Mouse (Mus musculus): Measurements from ENCODE around the gene Tiprl. TPM values are rescaled to one million over a fixed set of nuclear protein-coding genes. Genes with fewer than 3 reads are reported as not detected.

The Tiprl gene
- polyA plus RNA-seq, 1 experiment from 2014 or later = 86.7 TPM

- H3K27me3 ChIP-seq (ENCODE audit: control insufficient read depth, insufficient read depth, low read length) = no peaks in the 10 kb centered on the region
- no peak for ATAC-seq (ENCODE audit: insufficient number of reproducible peaks, insufficient read depth, low FRiP score, low read depth)
- H3K36me3 ChIP-seq (ENCODE audit: control insufficient read depth, insufficient read depth, low read length) = no peaks in the 10 kb centered on the region
- no peak overlapping the region for H3K4me2 ChIP-seq (replicated peaks; ENCODE audit: low read depth, low read length)
- H3K4me3 ChIP-seq (ENCODE audit: low read depth, low read length) = no peak overlapping the region
- no peak overlapping the region for H3K9ac ChIP-seq (replicated peaks; ENCODE audit: low read depth, low read length)
- WGBS = 91% methylated on average over 10 of the region's 10 CpGs
- H3K9me3 ChIP-seq (ENCODE audit: control insufficient read depth, low read depth, low read length) = no peaks in the 10 kb centered on the region
- peaks cover 14% of the 10 kb centered on the region for H3K4me1 ChIP-seq (ENCODE audit: control insufficient read depth, insufficient read depth, low read length)
- H3K27ac ChIP-seq (ENCODE audit: low read length) = no peak overlapping the region
These were observed 46.1 kb downstream of the Tiprl start for GRCm38 (mm10) chr1:165190571-165191273.

- no peak for ATAC-seq (ENCODE audit: insufficient number of reproducible peaks, insufficient read depth, low FRiP score, low read depth)
- WGBS = 79% methylated on average over 6 of the region's 6 CpGs
- H3K4me1 ChIP-seq (ENCODE audit: control insufficient read depth, insufficient read depth, low read length) = peaks cover 14% of the 10 kb centered on the region
- no peak overlapping the region for H3K27ac ChIP-seq (ENCODE audit: low read length)
- H3K36me3 ChIP-seq (ENCODE audit: control insufficient read depth, insufficient read depth, low read length) = no peaks in the 10 kb centered on the region
- H3K4me3 ChIP-seq (ENCODE audit: low read depth, low read length) = no peak overlapping the region
- H3K27me3 ChIP-seq (ENCODE audit: control insufficient read depth, insufficient read depth, low read length) = no peaks in the 10 kb centered on the region
- no peak overlapping the region for H3K9ac ChIP-seq (replicated peaks; ENCODE audit: low read depth, low read length)
- H3K9me3 ChIP-seq (ENCODE audit: control insufficient read depth, low read depth, low read length) = no peaks in the 10 kb centered on the region
- H3K4me2 ChIP-seq (replicated peaks; ENCODE audit: low read depth, low read length) = no peak overlapping the region
These were observed 46.7 kb downstream of the Tiprl start for GRCm38 (mm10) chr1:165190068-165190467.

- H3K36me3 ChIP-seq (ENCODE audit: control insufficient read depth, insufficient read depth, low read length) = peaks cover 3% of the 10 kb centered on the region; the same call in 1 of the 2 replicates
- H3K27ac ChIP-seq (ENCODE audit: low read length) = no peak overlapping the region
- H3K9ac ChIP-seq (replicated peaks; ENCODE audit: low read depth, low read length) = no peak overlapping the region
- H3K4me3 ChIP-seq (ENCODE audit: low read depth, low read length) = no peak overlapping the region
- H3K4me1 ChIP-seq (ENCODE audit: control insufficient read depth, insufficient read depth, low read length) = peaks cover 9% of the 10 kb centered on the region; the same call in 1 of the 2 replicates
- no peaks in the 10 kb centered on the region for H3K27me3 ChIP-seq (ENCODE audit: control insufficient read depth, insufficient read depth, low read length)
- H3K9me3 ChIP-seq (ENCODE audit: control insufficient read depth, low read depth, low read length) = no peaks in the 10 kb centered on the region
- no peak overlapping the region for H3K4me2 ChIP-seq (replicated peaks; ENCODE audit: low read depth, low read length)
- ATAC-seq (ENCODE audit: insufficient number of reproducible peaks, insufficient read depth, low FRiP score, low read depth) = no peak
- 70% methylated on average over 10 of the region's 10 CpGs for WGBS
These were observed 47.8 kb downstream of the Tiprl start for GRCm38 (mm10) chr1:165188806-165189580.

- Histone ChIP-seq H3K36me3 (ENCODE audit: control insufficient read depth, insufficient read depth, low read length) (peaks cover 3% of the 10 kb centered on the region; the same call in 1 of the 2 replicates), H3K4me3 (ENCODE audit: low read depth, low read length) (no peak overlapping the region), H3K4me1 (ENCODE audit: control insufficient read depth, insufficient read depth, low read length) (0 out of 2 replicates have a peak, but pooled peaks cover 3% of the 10 kb centered on the region), H3K4me2 (replicated peaks; ENCODE audit: low read depth, low read length) (no peak overlapping the region), H3K27me3 (ENCODE audit: control insufficient read depth, insufficient read depth, low read length) (no peaks in the 10 kb centered on the region), H3K27ac (ENCODE audit: low read length) (no peak overlapping the region), H3K9ac (replicated peaks; ENCODE audit: low read depth, low read length) (no peak overlapping the region), H3K9me3 (ENCODE audit: control insufficient read depth, low read depth, low read length) (no peaks in the 10 kb centered on the region)
- 67% methylated on average over 5 of the region's 5 CpGs for WGBS
- ATAC-seq (ENCODE audit: insufficient number of reproducible peaks, insufficient read depth, low FRiP score, low read depth) = no peak
These were observed 49.4 kb downstream of the Tiprl start for GRCm38 (mm10) chr1:165187357-165187756.

GRCm38 (mm10) chr1:165186491-165186890 is 50.3 kb downstream of the Tiprl start:
- Histone ChIP-seq H3K27me3 (ENCODE audit: control insufficient read depth, insufficient read depth, low read length) (no peaks in the 10 kb centered on the region), H3K4me1 (ENCODE audit: control insufficient read depth, insufficient read depth, low read length) (0 out of 2 replicates have a peak, but pooled peaks cover 3% of the 10 kb centered on the region), H3K4me3 (ENCODE audit: low read depth, low read length) (no peak overlapping the region), H3K9ac (replicated peaks; ENCODE audit: low read depth, low read length) (no peak overlapping the region), H3K4me2 (replicated peaks; ENCODE audit: low read depth, low read length) (no peak overlapping the region), H3K27ac (ENCODE audit: low read length) (no peak overlapping the region), H3K36me3 (ENCODE audit: control insufficient read depth, insufficient read depth, low read length) (peaks cover 6% of the 10 kb centered on the region; the same call in 1 of the 2 replicates), H3K9me3 (ENCODE audit: control insufficient read depth, low read depth, low read length) (no peaks in the 10 kb centered on the region)
- no peak for ATAC-seq (ENCODE audit: insufficient number of reproducible peaks, insufficient read depth, low FRiP score, low read depth)
- 88% methylated on average over 12 of the region's 12 CpGs for WGBS

GRCm38 (mm10) chr1:165185116-165185515 is 51.7 kb downstream of the Tiprl start:
- Histone ChIP-seq H3K27me3 (ENCODE audit: control insufficient read depth, insufficient read depth, low read length) (no peaks in the 10 kb centered on the region), H3K4me1 (ENCODE audit: control insufficient read depth, insufficient read depth, low read length) (0 out of 2 replicates have a peak, but pooled peaks cover 3% of the 10 kb centered on the region), H3K4me2 (replicated peaks; ENCODE audit: low read depth, low read length) (no peak overlapping the region), H3K27ac (ENCODE audit: low read length) (no peak overlapping the region), H3K4me3 (ENCODE audit: low read depth, low read length) (no peak overlapping the region), H3K36me3 (ENCODE audit: control insufficient read depth, insufficient read depth, low read length) (peaks cover 6% of the 10 kb centered on the region; the same call in 1 of the 2 replicates), H3K9ac (replicated peaks; ENCODE audit: low read depth, low read length) (no peak overlapping the region), H3K9me3 (ENCODE audit: control insufficient read depth, low read depth, low read length) (no peaks in the 10 kb centered on the region)
- WGBS = 79% methylated on average over 7 of the region's 7 CpGs
- ATAC-seq (ENCODE audit: insufficient number of reproducible peaks, insufficient read depth, low FRiP score, low read depth) = no peak

- H3K27me3 ChIP-seq (ENCODE audit: control insufficient read depth, insufficient read depth, low read length) = no peaks in the 10 kb centered on the region
- no peak overlapping the region for H3K27ac ChIP-seq (ENCODE audit: low read length)
- H3K4me2 ChIP-seq (replicated peaks; ENCODE audit: low read depth, low read length) = no peak overlapping the region
- H3K4me1 ChIP-seq (ENCODE audit: control insufficient read depth, insufficient read depth, low read length) = 0 out of 2 replicates have a peak, but pooled peaks cover 3% of the 10 kb centered on the region
- ATAC-seq (ENCODE audit: insufficient number of reproducible peaks, insufficient read depth, low FRiP score, low read depth) = no peak
- no peaks in the 10 kb centered on the region for H3K9me3 ChIP-seq (ENCODE audit: control insufficient read depth, low read depth, low read length)
- no peak overlapping the region for H3K9ac ChIP-seq (replicated peaks; ENCODE audit: low read depth, low read length)
- peaks cover 6% of the 10 kb centered on the region; the same call in 1 of the 2 replicates for H3K36me3 ChIP-seq (ENCODE audit: control insufficient read depth, insufficient read depth, low read length)
- H3K4me3 ChIP-seq (ENCODE audit: low read depth, low read length) = no peak overlapping the region
- 86% methylated on average over 3 of the region's 3 CpGs for WGBS
These were observed 52.6 kb downstream of the Tiprl start for GRCm38 (mm10) chr1:165184178-165184577.

- Histone ChIP-seq H3K9ac (replicated peaks; ENCODE audit: low read depth, low read length) (no peak overlapping the region), H3K4me3 (ENCODE audit: low read depth, low read length) (no peak overlapping the region), H3K4me2 (replicated peaks; ENCODE audit: low read depth, low read length) (no peak overlapping the region), H3K27me3 (ENCODE audit: control insufficient read depth, insufficient read depth, low read length) (no peaks in the 10 kb centered on the region), H3K4me1 (ENCODE audit: control insufficient read depth, insufficient read depth, low read length) (no peaks in the 10 kb centered on the region), H3K36me3 (ENCODE audit: control insufficient read depth, insufficient read depth, low read length) (peaks cover 6% of the 10 kb centered on the region; the same call in 1 of the 2 replicates), H3K9me3 (ENCODE audit: control insufficient read depth, low read depth, low read length) (no peaks in the 10 kb centered on the region), H3K27ac (ENCODE audit: low read length) (no peak overlapping the region)
- whole genome bisulfite sequencing = 66% methylated on average over 6 of the region's 6 CpGs
- ATAC-seq (ENCODE audit: insufficient number of reproducible peaks, insufficient read depth, low FRiP score, low read depth) = no peak
These were observed 53.4 kb downstream of the Tiprl start for GRCm38 (mm10) chr1:165183400-165183799.
